Mouse (Mus musculus) cortical plate, adult 2 months (tissue): ENCODE results near the gene Spon1.

ENCODE experiments used
- CTCF ChIP-seq: fragments of 200-500 bp; IDR thresholded peaks from 2 replicates; pipeline ENCODE4 v1.5.1; 2011; ENCODE audit warnings: mild to moderate bottlenecking, control low read depth, low read length; ENCODE audit not compliant: insufficient read depth; ENCODE audit errors: extremely low read depth
- POLR2A ChIP-seq: fragments of 200-500 bp; IDR thresholded peaks from 2 replicates; pipeline ENCODE4 v1.6.1; 2011; ENCODE audit warnings: mild to moderate bottlenecking, low read length, control low read depth; ENCODE audit not compliant: insufficient read depth; ENCODE audit errors: extremely low read depth

- TF ChIP-seq POLR2A (no peak), CTCF (no peak)
Measured at GRCm38 (mm10) chr7:113891491-113891890, 125.7 kb downstream of the Spon1 start.
